Mouse (Mus musculus): ENCODE results near the gene Ttc26.

GRCm38 (mm10) chr6:38335264-38335663, 46.0 kb upstream of the Ttc26 start:
- TF ChIP-seq KAT2A (conservative IDR thresholded peaks at IDR 0.05; ENCODE audit: low read depth, low read length), result no peak
- TF ChIP-seq POLR2A (IDR thresholded peaks at IDR 0.05; ENCODE audit: control insufficient read depth in 1 of 2, insufficient read depth in 1 of 2, low read depth in 1 of 2, low read length in 2 of 2, poor library complexity in 1 of 2), result no peak
- no peak for TF ChIP-seq MEF2A (IDR thresholded peaks at IDR 0.05; ENCODE audit: extremely low read depth, insufficient replicate concordance, low read depth, low read length, poor library complexity, severe bottlenecking)
- TF ChIP-seq TBP (IDR thresholded peaks at IDR 0.05; ENCODE audit: low read depth, low read length), result no peak
- TF ChIP-seq CTCF (IDR thresholded peaks at IDR 0.05 in 2 of 3, conservative IDR thresholded peaks at IDR 0.05 in 1 of 3; ENCODE audit: control insufficient read depth in 1 of 3, insufficient read depth in 1 of 3, low read depth in 2 of 3, low read length in 3 of 3, poor library complexity in 1 of 3, severe bottlenecking in 1 of 3), result no peak
